Mouse (Mus musculus): ENCODE measurements at regions not wholly inside any gene's neighbourhood (a gene's known extent, or its start where the extent isn't known, plus 50 kb on each side); places are given as distances from the start of the nearest gene placed in this dataset.

GRCm38 (mm10) chr7:69599866-69600265 lies 766.7 kb downstream of the Nr2f2 start:
- intact Hi-C loops (cut with DNase I): no loop called here
- no peak for DNase-seq (ENCODE audit: low spot score)

GRCm38 (mm10) chr7:69585716-69586115 lies 780.8 kb downstream of the Nr2f2 start:
- intact Hi-C loops (cut with DNase I): no loop called here
- DNase-seq (ENCODE audit: low spot score): no peak

- intact Hi-C loops (cut with DNase I): no loop called here
- DNase-seq (ENCODE audit: low spot score): no peak
Observed at GRCm38 (mm10) chr7:69585131-69585530, 781.4 kb downstream of the Nr2f2 start.

GRCm38 (mm10) chr7:69584516-69584915 lies 782.0 kb downstream of the Nr2f2 start:
- no peak for DNase-seq (ENCODE audit: low spot score)
- intact Hi-C loops (cut with DNase I): no loop called here

- intact Hi-C loops (cut with DNase I): no loop called here
- no peak for DNase-seq (ENCODE audit: low spot score)
Observed at GRCm38 (mm10) chr7:69583901-69584300, 782.6 kb downstream of the Nr2f2 start.

GRCm38 (mm10) chr7:69581668-69582067 lies 784.9 kb downstream of the Nr2f2 start:
- intact Hi-C loops (cut with DNase I): no loop called here
- no peak for DNase-seq (ENCODE audit: low spot score)

- DNase-seq (ENCODE audit: low spot score): no peak
- intact Hi-C loops (cut with DNase I): no loop called here
Observed at GRCm38 (mm10) chr7:69578958-69579810, 787.4 kb downstream of the Nr2f2 start.

- DNase-seq (ENCODE audit: low spot score): no peak
- intact Hi-C loops (cut with DNase I): no loop called here
Observed at GRCm38 (mm10) chr7:69577754-69578153, 788.8 kb downstream of the Nr2f2 start.

GRCm38 (mm10) chr7:69576596-69576995 lies 789.9 kb downstream of the Nr2f2 start:
- DNase-seq (ENCODE audit: low spot score): no peak
- intact Hi-C loops (cut with DNase I): no loop called here

- no peak for DNase-seq (ENCODE audit: low spot score)
- intact Hi-C loops (cut with DNase I): no loop called here
Observed at GRCm38 (mm10) chr7:69573730-69574129, 792.8 kb downstream of the Nr2f2 start.

GRCm38 (mm10) chr7:69572626-69573394 lies 793.7 kb downstream of the Nr2f2 start:
- no peak for DNase-seq (ENCODE audit: low spot score)
- intact Hi-C loops (cut with DNase I): no loop called here

- DNase-seq (ENCODE audit: low spot score): no peak
- intact Hi-C loops (cut with DNase I): no loop called here
Observed at GRCm38 (mm10) chr7:69566949-69567348, 799.6 kb downstream of the Nr2f2 start.

- no peak for DNase-seq (ENCODE audit: low spot score)
- intact Hi-C loops (cut with DNase I): no loop called here
Observed at GRCm38 (mm10) chr7:69564432-69564831, 802.1 kb downstream of the Nr2f2 start.

GRCm38 (mm10) chr7:69554776-69555175 lies 805.7 kb upstream of the Arrdc4 start:
- intact Hi-C loops (cut with DNase I): no loop called here
- no peak for DNase-seq (ENCODE audit: low spot score)

- intact Hi-C loops (cut with DNase I): no loop called here
Observed at GRCm38 (mm10) chr7:69553981-69554380, 804.9 kb upstream of the Arrdc4 start.

GRCm38 (mm10) chr7:69536072-69536471 lies 787.0 kb upstream of the Arrdc4 start:
- no peak for DNase-seq (ENCODE audit: low spot score)
- intact Hi-C loops (cut with DNase I): no loop called here

More at GRCm38 (mm10) chr7:69553981-69554380, 804.9 kb upstream of the Arrdc4 start:
- DNase-seq (ENCODE audit: low spot score): no peak

GRCm38 (mm10) chr7:69513966-69514365 lies 764.9 kb upstream of the Arrdc4 start:
- DNase-seq (ENCODE audit: low spot score): no peak
- intact Hi-C loops (cut with DNase I): no loop called here

GRCm38 (mm10) chr7:69510389-69510788 lies 761.3 kb upstream of the Arrdc4 start:
- intact Hi-C loops (cut with DNase I): no loop called here
- no peak for DNase-seq (ENCODE audit: low spot score)

GRCm38 (mm10) chr7:69493062-69493930 lies 744.3 kb upstream of the Arrdc4 start:
- DNase-seq (ENCODE audit: low spot score): no peak
- intact Hi-C loops (cut with DNase I): loop anchor here (5.0 kb wide), 1 partner anchor 1919 kb away; no protein-coding TSS in a partner anchor

All from heart, postnatal 25 days (tissue).